Mouse (Mus musculus) 416B (cell line): ENCODE results near the gene Olfr1199.

Source experiments
- DNase-seq: peaks from one replicate; pipeline ENCODE4 v3.0.0; 2011; ENCODE audit warnings: low read depth

Olfr1199 gene

DNA sequence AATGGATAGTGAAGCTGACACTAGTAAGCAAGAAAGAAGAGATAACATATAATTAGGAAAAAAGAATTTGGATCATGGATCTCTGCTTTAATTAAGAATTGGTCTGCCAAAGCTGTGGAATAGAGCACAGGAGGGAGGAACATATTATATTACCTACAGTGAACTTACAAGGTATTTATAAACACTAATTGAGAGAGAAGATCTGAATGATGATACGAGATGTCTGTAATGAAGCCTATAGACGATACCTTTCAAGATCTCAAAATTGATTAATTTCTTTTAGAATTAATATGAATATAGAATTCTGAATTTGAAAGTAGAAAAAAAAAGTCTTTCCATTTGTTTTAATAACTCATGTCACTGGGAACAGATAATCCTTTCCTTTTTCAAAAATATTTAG lies at the start of gene Olfr1199:
TSS of gene Olfr1199 (minus strand) at position 101 of the 400 bp plus-strand sequence.
- DNase-seq = no peak

- no peak for DNase-seq
Measured at GRCm38 (mm10) chr2:88792736-88793135, 32.5 kb upstream of the Olfr1199 start, which contains the start of gene Olfr1201. Gene Olfr1201 (plus strand): TSS chr2:88793036.

GRCm38 (mm10) chr2:88770388-88770787 lies 10.1 kb upstream of the Olfr1199 start, which contains the start of gene Olfr1200:
Gene Olfr1200 (minus strand): TSS chr2:88770488.
- no peak for DNase-seq

- no peak for DNase-seq
Measured at GRCm38 (mm10) chr2:88751270-88751669, 9.0 kb downstream of the Olfr1199 start, which contains the start of gene Olfr1198. Gene Olfr1198 (minus strand): TSS chr2:88751370.

DNA sequence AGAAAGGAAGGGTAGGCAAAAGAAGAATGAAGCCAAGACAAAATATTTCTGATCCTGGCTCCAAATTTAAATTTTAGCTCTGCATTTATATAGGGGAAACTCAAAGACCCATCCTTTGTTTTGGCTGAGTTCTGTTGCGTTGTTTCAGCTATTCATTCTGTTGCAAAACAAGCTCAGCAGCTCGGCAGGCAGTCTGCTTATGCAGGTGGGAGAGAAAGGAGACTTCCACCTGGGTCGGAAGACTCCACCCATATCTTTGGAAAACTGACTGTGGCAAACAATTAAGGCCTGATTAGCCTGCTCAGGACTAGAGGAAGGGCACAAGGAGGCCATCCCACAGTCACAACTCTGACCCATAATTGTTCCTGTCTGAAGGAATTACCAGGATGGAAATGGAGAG lies 16.9 kb downstream of the Olfr1199 start:
- DNase-seq = no peak

DNA sequence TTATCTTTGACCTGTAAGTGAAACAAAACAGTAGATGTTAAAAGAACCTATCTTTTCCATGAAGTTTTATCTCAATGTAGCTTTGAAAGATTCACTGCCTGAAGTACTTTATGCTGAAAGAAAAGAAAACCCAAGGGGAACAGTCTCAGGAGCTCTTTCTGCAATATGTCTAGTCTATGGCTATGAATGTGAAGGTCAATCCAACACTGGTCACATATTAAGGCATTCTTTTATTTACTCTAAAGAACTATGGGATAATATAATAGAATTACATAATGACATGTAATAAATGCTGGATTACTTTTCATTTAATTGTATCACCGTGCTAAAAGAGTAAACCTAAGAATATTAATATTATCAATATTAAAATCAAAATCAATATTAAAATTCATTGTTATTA lies 28.0 kb downstream of the Olfr1199 start, which contains the start of gene Olfr1197:
TSS of gene Olfr1197 (minus strand) at position 101 of the 400 bp plus-strand sequence.
- no peak for DNase-seq

GRCm38 (mm10) chr2:88704497-88704896 lies 55.8 kb downstream of the Olfr1199 start, which contains the start of gene Olfr1196:
Gene Olfr1196 (minus strand): TSS chr2:88704597.
- DNase-seq = no peak
